Mouse (Mus musculus) kidney, postnatal 25 days (tissue): ENCODE results near the gene Rbl1.
A peak's percentile ranks its signal among the peaks of the same experiment; 100 is the strongest.
"Not testable (repeated sequence)": the region's sequence is repeated elsewhere in the genome, so short reads cannot be mapped to it uniquely, and the experiment has no call there.

ENCODE experiments used
- DNase-seq, 2 experiments: peaks; one replicate each; pipeline ENCODE4 v3.0.0; 2021; ENCODE audit warnings: mixed read lengths in 2 of 2

The Rbl1 gene

DNA sequence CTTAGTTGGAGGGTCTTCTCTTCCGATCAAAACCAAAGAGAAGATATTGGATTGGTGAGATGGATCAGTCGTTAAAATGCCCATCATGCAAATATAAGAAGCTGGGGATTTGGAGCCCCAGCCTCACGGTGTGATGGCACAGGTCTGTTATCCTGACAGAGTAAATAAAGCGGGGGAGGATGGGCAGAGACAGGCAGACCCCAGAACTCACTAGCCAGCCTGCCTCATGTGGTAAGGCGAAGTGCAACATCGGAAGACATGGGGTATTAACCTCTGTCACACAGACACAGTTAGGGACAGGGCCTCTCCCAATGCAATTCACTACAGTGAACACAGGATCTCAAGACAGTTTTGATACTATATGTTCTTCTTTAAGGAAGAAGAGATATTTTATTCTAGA, 33.7 kb downstream of the Rbl1 start:
- no peak for DNase-seq

DNA sequence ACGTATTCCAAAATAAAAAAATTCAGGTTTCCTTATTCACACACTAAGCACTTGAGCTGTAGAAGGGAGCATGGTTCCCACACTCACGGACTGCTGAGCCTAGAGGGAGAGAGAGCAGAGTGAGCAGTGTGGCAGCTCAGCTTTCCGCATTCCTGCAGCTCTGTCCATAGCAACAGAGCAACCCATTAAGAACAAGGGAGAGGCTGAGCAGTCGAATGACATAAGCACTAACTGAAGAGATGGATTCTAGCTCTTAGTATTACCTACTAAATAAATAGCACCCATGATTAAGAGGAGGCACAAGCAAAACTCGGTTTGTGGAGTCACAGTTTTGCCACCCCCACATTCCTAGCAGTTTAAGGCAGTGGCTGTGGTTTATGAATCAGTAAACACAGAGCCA, 34.2 kb downstream of the Rbl1 start:
- DNase-seq, result no peak

DNA sequence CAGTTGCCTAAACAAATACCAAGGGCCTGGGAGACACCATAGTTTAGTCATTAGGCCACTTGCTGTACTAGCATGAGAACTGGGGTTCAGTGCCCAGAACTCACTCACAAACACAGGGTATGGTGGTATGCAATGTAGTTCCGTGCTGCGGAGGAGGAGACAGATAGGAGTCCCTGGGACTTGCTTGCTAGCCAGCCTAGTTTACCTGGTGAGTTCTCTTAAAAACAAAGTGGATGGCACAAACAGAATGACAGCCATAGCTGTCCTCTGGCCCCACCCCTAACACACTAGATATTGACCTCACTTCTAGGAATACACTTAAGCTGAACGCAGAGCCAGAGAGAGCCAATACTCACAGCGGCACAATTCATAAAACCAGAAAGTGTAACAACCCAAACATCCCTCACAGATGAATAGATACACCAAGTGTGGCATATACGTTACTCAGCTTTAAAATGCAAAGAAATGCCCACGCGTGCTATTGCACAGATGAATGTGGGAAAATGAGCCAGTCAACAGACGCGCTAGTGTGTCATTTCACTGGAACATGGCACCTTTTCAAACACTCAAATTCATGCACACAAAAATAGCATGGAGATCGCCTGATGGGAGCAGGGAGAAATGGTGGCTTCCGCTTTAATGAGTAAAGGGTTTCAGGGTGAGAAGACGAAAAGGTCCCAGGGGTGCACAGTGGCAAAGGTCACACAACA, 37.8 kb downstream of the Rbl1 start:
- DNase-seq, result no peak

DNA sequence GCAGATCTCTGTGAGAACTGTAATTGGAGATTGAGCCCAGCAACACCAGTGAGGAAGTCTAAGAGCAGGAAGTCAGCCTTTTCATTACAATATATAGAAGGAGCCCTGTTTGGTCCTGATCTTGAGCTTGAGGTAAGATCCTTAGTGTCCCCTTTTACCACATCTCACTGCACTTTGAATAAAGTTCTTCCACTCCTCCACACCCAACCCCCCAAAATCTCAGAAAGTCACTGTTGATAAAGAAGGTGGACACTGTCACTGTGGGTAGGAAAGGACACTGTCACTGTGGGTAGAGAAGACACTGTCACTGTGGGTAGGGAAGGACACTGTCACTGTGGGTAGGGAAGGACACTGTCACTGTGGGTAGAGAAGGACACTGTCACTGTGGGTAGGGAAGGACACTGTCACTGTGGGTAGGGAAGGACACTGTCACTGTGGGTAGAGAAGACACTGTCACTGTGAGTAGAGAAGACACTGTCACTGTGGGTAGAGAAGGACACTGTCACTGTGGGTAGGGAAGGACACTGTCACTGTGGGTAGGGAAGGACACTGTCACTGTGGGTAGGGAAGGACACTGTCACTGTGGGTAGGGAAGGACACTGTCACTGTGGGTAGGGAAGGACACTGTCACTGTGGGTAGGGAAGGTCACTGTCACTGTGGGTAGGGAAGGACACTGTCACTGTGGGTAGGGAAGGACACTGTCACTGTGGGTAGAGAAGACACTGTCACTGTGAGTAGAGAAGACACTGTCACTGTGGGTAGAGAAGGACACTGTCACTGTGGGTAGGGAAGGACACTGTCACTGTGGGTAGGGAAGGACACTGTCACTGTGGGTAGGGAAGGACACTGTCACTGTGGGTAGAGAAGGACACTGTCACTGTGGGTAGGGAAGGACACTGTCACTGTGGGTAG, 38.8 kb downstream of the Rbl1 start:
- not testable (repeated sequence) for DNase-seq

DNA sequence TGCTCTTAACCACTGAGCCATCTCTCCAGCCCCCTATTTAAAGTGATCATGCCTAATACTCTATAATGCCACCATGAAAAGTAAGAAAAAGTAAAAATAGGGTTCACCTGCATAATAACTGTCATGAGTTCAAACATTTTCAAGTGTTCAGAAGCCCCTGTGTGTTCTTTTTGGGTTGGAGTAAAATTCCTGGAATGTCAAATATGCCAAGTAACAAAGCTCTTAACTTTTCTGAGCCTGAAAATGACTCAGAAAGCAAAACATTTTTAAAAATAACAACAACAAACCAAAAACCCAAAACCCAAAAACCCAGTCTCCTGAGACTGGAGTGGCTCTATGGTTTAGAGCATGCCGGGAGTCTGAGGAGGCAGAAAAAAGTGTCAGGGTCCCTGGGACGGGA, 40.2 kb downstream of the Rbl1 start:
- DNase-seq, result no peak

DNA sequence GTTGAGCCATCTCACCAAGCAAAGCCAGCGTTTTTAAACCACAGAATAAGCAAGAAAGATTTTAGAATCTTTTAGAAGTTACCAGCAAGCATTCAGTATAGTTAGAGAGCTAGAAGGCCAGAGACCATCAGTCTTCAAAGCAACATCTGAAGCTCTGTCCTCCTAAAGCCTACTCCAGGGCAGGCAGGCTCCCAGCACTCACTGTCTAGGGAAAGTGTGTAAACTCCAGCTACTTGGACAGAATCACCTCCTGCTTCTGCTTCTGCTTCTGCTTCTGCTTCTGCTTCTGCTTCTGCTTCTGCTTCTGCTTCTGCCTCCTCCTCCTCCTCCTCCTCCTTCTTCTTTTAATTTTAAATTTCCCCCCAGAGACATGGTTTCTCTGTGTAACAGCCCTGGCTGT, 48.3 kb downstream of the Rbl1 start:
- no peak for DNase-seq

DNA sequence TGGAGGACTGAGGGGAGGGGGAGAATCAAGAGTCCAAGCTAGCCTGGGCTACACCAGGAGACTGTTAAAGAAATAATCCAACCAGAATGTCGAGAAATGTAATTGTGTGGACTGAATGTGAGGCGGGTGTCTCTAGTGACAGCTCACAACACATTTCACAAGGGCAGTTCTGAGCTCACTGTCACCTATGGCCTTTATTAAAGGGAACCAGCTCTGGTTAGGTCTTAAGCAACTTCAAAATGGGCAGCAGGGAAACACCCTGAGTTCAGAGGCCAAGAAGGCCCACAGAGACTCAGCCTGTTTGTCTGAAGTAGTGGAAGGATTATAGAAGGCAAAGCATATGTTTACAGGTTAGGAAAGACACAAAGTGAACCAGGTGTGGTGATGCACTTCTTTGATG, 51.1 kb downstream of the Rbl1 start:
- DNase-seq, result no peak

DNA sequence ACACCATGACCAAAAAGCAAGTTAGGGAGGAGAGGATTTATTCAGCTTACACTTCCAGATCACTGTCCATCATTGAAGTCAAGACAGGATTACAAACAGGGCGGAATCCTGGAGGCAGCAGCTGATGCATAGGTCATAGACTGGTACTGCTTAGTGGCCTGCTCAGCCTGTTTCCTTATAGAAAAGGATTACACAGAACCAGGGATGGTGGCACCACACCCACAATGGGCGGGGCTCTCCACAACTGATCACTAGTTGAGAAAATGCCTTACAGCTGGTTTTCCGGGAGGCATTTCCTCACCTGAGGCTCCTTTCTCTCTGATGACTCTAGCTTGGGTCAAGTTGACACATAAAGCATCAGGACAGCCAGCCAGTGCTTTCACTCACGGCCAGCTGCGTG, 55.9 kb downstream of the Rbl1 start:
- no peak for DNase-seq

DNA sequence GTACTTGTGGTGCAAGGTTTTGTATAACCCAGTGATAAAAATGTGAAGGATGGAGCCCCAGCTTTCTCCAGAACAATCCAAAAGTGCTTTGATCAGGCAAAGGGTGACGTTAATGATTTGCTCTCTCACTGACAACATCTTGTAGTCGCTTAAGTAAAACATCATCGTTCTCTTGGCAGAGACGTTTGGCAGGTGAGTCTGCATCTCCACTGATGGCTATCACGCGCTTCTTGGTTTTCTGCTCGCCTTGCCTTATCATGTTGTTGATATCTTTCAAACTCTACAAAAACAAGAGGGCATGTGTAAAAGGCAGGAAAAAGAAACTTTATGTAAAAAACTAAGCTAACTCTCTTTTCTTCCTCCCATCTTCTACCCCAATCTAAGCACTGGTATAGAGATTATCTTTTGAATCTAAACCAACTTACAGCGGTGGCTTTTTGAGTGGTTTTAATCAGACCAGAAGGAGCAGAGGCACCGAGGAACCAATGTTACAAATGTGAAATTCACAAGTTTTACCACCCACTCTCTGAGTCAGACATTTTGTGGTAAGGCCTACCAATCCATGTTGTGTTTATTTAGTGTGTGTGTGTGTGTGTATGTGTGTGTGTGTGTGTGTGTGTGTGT, 56.8 kb downstream of the Rbl1 start:
- DNase-seq, result no peak

DNA sequence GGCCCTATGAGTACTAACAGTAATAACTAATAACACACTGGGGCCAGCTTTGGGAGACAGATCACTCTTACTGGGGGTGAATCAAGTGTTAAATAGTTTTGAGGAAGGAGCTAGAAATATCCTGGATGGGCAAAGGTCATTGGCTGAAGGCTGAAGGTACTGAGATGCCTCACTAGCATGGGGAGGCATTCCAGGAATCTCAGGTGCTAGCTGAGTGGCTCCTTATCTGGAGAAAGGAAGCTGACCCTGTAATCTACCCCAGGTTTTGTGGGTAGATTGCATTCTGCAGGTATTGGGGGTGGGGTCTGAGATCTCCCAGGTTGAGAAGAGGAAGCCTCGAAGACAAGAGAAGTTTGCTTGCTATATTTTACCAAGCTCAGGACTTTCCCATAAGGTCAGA, 59.2 kb downstream of the Rbl1 start:
- no peak for DNase-seq

DNA sequence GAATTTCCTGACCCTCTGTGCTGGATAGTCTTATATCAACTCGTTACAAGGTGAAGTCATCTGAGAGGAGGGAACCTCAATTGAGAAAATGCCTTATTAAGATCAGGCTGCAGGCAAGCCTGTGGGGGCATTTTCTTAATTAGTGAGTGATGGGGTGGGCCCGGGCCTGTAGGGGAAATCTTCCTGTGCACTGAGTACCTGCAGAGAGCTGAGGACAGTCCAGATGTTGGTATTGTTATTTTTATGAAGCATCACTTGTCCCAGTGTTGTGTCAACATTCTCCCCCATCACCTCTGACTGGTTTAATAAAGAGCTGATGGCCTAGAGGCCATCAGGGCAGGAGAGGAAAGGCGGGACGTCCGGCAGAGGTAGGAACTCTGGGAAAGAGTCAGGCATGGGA, 60.2 kb downstream of the Rbl1 start:
- DNase-seq, result no peak

DNA sequence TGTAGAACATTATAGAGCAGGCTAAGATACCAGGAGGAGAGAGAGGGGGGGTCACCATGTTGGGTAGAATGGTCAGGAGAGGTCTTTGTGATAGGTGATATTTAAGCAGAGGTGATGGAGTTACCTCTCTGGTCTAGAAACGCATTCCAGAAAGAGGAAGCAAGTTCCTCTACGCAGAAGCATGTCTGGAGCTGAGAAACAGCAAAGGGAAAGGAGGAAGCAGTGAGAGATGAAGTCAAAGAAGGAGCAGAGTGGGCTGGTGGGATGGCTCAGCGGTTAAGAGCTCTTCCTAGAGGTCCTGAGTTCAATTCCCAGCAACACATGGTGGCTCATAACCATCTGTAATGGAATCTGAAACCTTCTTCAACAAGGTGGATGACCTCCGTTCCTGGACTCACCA, 62.4 kb downstream of the Rbl1 start:
- DNase-seq, result no peak

DNA sequence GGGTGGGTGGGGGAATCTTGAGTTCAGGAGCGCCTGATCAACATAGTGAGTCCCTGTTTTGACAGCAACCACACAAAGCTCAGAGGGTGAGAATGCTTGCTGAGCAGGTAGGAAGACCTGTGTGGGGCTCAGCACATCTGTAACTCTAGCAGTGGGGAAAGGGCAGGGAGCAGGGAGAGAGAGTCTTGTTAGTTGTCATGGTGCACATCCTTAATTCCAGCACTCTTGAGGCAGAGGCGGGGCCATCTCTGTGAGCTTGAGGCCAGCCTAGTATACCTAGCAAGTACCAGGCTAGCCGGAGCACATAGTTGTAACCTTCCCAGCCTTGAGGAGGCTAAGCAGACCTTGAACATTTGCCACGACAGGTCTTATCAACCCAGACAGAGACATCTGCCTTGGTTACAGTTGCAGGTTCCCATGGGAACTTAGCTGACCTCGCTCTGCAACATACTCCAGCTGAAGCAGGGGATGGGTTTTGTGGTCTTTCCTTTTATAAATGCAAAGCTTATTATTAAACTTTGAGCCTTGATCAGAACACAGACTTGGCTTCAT, 65.0 kb downstream of the Rbl1 start:
- no peak for DNase-seq

DNA sequence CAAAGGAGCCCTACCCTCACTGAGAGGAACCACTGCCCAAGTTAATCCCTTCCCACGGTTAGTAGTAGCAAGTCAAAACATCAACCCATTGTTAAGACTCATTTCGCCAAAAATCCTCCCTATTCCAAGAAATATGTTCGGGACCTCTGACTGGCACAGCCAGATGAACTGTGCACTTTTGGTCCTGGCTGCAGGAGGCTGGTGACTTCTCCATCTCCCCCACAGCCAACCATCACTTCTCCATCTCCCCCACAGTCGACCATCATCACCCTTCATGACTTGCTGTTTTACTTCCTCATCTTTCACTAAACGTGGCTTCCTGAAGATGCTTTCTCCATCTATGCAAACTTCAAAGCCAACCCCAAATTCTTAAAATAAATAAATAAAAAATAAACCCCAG, 65.5 kb downstream of the Rbl1 start:
- DNase-seq, result no peak

DNA sequence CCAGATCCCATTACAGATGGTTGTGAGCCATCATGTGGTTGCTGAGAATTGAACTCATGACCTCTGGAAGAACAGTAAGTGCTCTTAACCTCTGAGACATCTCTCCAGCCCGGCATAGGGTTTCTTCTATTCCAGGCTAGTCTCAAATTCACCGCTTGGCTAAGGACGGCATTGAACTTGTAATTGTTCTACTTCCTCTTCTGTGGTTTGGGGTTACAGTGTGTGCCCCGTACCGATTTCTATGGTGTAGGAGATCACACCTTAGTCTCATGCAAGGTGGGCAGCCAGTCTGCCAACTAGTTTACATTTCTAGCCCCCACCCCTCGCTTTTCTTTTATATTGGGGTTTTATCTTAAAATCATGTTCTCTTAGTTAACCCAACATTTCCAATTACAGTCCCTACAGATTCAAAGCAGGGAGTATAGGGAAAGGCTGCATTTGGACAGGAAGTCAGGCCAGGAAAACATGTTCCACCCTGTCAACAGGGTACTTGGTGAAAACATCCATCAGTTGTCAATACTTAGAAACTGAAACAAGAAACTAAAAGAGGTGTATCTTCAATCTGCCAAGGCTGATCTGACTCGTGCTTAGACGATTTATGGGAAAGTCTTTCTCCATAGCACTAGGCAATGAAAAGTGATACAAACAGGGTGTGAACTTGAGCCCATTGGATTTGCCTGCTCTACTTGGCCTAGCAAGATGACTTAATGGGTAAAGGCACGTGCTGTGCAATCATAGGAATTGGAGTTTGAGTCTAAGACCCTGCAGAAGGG, 66.2 kb downstream of the Rbl1 start:
- DNase-seq, result no peak

DNA sequence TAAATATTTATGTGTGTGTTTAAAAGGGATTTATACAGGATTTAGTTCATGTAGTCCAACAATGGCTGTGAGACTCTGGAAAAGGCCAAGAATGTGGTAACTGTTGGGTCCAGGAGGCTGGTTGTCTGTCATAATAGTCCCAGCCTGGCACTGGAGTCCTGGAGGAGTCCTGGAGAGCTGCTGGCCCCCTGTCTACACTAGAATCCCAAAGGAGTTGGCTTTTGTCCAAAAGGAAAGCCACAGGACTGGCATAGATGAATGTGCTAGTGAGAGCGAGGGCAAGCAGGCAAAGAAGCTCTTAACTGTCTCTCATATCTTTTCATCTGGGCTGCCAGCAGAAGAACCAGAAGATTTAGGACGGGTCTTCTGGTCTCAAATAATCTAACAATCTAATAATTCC, 67.7 kb downstream of the Rbl1 start:
- DNase-seq, result no peak

DNA sequence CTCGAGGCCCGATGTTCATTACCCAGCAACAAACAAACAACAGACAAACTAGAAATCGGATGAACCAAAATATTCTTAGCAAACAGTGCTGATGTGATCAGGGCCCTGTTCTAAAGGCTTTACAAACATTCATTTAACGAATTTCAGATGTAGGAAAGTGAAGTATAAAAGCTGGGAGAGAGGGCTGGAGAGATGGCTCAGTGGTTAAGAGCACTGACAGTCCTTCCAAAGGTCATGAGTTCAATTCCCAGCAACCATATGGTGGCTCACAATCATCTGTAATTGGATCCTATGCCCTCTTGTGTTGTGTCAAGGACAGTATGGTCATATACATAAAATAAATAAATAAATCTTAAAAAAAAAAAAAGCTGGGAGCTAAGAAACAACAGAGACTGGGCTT, 68.2 kb downstream of the Rbl1 start:
- no peak for DNase-seq

DNA sequence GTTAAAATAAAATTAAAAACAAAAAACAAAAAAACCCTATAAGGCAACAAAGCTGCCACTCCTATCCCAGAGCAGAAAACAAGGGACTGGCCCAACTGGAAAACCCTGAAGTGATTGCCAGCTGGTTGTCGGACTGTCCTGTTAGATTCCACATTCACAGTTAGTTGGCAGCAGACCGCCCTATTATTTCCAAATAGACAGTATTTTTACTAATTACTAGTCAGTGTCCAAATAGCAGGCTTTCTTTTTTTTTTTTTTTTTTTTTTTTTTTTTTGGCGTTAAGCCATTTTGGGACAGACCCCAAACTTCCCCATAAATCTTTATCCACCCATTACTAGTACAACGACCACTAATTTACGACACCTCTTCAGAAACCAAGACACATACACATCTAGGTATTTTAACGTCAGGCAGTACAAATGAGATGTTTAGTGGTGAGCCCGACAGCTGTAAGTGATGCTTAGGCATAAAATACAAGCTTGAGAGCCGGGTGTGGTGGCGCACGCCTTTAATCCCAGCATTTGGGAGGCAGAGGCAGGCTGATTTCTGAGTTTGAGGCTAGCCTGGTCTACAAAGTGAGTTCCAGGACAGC, 68.7 kb downstream of the Rbl1 start:
- DNase-seq, result peak in 1 of 2 experiments; percentile 9

DNA sequence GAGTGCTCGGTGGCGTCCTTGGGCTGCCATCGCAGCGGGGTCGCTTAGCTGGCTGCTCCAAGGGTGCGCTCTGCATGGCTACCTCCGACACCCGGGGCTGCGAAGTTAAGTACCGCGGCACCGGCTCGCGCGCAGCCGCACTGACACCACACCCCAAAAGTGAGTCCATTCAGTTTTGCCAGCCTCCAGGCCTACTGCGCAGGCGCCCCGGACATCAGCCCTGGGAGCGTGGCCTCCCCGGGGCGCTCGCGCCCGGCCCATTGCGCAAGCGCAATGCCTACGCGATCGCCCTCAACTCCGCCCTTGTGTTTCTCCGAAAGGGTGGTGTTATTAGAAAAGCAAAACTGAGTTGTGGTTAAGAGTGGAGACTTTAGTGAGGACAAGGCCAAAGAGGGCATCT, 69.3 kb downstream of the Rbl1 start, which contains the start of gene Samhd1:
TSS of gene Samhd1 (minus strand) at position 252 of the 400 bp plus-strand sequence.
- peak; percentile 96 to 97 for DNase-seq

DNA sequence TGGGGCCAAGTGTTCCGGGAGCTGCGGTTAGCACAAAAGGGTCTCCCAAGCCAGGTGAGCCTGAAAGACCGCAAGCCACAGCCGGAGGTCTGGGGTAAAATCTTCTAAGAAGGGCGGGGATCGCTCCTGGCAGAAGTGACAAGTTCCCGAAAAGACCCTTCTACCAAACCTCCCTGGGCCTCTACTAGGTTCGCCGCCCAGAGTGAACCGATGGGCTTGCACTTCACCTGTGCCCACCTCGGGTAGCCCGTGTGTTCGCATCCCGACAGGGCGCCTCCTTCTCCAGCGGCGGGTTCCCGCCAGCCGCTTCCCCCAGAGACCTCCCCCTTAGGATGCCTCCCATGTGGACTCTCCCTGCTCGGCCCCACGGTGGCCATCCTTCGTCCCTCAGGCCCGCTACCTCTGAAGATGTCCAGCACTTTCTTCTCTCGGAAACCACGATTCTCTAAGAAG, 69.8 kb downstream of the Rbl1 start:
- DNase-seq, result peak; percentile 23 to 56

DNA sequence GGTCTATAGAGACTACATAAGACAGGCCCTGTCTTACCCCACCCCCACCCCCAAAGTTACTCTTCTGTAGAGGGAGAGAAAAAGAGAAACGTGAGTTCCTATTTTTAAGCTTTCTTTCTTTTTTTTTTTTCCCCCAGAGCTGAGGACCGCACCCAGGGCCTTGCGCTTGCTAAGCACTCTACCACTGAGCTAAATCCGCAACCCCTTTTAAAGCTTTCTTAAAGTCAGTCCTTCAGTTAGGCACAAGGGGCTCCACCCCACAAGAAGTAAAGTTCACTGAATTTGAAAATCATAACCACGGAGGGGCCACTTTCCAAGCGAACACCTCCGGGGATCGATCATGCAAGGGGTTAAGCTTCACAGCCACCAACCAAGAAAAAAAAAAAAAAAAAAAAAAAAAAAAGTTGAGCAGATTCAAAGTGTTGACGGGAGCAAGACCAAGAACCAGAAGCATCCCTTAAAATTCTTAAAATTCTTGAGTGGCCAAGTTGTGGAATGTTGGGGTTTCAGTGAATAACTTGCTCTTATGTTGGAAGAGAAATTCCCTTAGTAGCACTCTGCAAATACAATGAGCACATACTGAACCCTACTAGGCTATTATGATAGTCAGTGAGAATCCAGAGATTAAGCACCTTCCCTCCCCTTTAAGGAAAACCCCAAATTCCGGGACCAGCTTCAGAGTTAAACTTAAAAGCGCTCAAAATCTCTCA, 70.4 kb downstream of the Rbl1 start:
- DNase-seq, result no peak
